Mouse (Mus musculus): ENCODE data around the gene Sgk1.

Gene Sgk1

GRCm38 (mm10) chr10:21963005-21963404 is 81.0 kb downstream of the Sgk1 start:
- in situ Hi-C loops (cut with MseI, MboI): no loop called here

- in situ Hi-C loops (cut with MseI, MboI): no loop called here
Measured at GRCm38 (mm10) chr10:21973676-21974075, 91.7 kb downstream of the Sgk1 start.

- in situ Hi-C loops (cut with MseI, MboI): no loop called here
Measured at GRCm38 (mm10) chr10:21974801-21975200, 92.8 kb downstream of the Sgk1 start.

GRCm38 (mm10) chr10:21975384-21975783 is 93.4 kb downstream of the Sgk1 start:
- in situ Hi-C loops (cut with MseI, MboI): no loop called here

- in situ Hi-C loops (cut with MseI, MboI): no loop called here
Measured at GRCm38 (mm10) chr10:21976253-21976652, 94.3 kb downstream of the Sgk1 start.

- in situ Hi-C loops (cut with MseI, MboI): no loop called here
Measured at GRCm38 (mm10) chr10:21978421-21978820, 96.4 kb downstream of the Sgk1 start.

GRCm38 (mm10) chr10:21979286-21979965 is 97.4 kb downstream of the Sgk1 start:
- in situ Hi-C loops (cut with MseI, MboI): no loop called here

GRCm38 (mm10) chr10:21980780-21981435 is 98.9 kb downstream of the Sgk1 start:
- in situ Hi-C loops (cut with MseI, MboI): no loop called here

GRCm38 (mm10) chr10:21982303-21982702 is 100.3 kb downstream of the Sgk1 start:
- in situ Hi-C loops (cut with MseI, MboI): no loop called here

GRCm38 (mm10) chr10:21988489-21988888 is 106.5 kb downstream of the Sgk1 start:
- in situ Hi-C loops (cut with MseI, MboI): no loop called here

GRCm38 (mm10) chr10:21991351-21991840 is 109.4 kb downstream of the Sgk1 start:
- in situ Hi-C loops (cut with MseI, MboI): loop anchor here in 1 of 2 experiments (10.0 kb wide), 2 partner anchors 307 to 387 kb away; no protein-coding TSS in a partner anchor

- in situ Hi-C loops (cut with MseI, MboI): loop anchor here in 1 of 2 experiments (10.0 kb wide), 2 partner anchors 307 to 387 kb away; no protein-coding TSS in a partner anchor
Measured at GRCm38 (mm10) chr10:21991986-21992833, 110.2 kb downstream of the Sgk1 start.

GRCm38 (mm10) chr10:21992834-21993514 is 111.0 kb downstream of the Sgk1 start:
- in situ Hi-C loops (cut with MseI, MboI): loop anchor here in 1 of 2 experiments (10.0 kb wide), 2 partner anchors 308 to 388 kb away; no protein-coding TSS in a partner anchor

- in situ Hi-C loops (cut with MseI, MboI): loop anchor here in 1 of 2 experiments (10.0 kb wide), 2 partner anchors 309 to 389 kb away; no protein-coding TSS in a partner anchor
Measured at GRCm38 (mm10) chr10:21993515-21994373, 111.8 kb downstream of the Sgk1 start.

GRCm38 (mm10) chr10:21994431-21994914 is 112.5 kb downstream of the Sgk1 start:
- in situ Hi-C loops (cut with MseI, MboI): loop anchor here in 1 of 2 experiments (10.0 kb wide), 2 partner anchors 310 to 390 kb away; no protein-coding TSS in a partner anchor

- in situ Hi-C loops (cut with MseI, MboI): loop anchor here (5.0 to 10.0 kb wide), 5 partner anchors 310 to 613 kb away; no protein-coding TSS in a partner anchor
Measured at GRCm38 (mm10) chr10:21995221-21995620, 113.2 kb downstream of the Sgk1 start.

- in situ Hi-C loops (cut with MseI, MboI): loop anchor here (5.0 to 10.0 kb wide), 5 partner anchors 311 to 613 kb away; no protein-coding TSS in a partner anchor
Measured at GRCm38 (mm10) chr10:21995661-21996308, 113.8 kb downstream of the Sgk1 start.

- in situ Hi-C loops (cut with MseI, MboI): loop anchor here (5.0 to 10.0 kb wide), 5 partner anchors 312 to 615 kb away; no protein-coding TSS in a partner anchor
Measured at GRCm38 (mm10) chr10:21996660-21997447, 114.9 kb downstream of the Sgk1 start.

Measured in mouse trophoblast stem cell (cell line).